Mouse (Mus musculus) forebrain, embryonic 11.5 days (tissue): ENCODE measurements around the gene Col4a3bp. TPM values are rescaled to one million over a fixed set of nuclear protein-coding genes. Genes with fewer than 3 reads are reported as not detected.

Experiments
- ATAC-seq: fragments of 200-750 bp; cut with Nextera tagmentation; replicated peaks from 2 replicates; pipeline ENCODE4 v1.8.0; 2017; ENCODE audit warnings: moderate TSS enrichment; ENCODE audit not compliant: low FRiP score
- DNase-seq: peaks from one replicate; pipeline ENCODE4 v3.0.0-alpha.2; 2017; ENCODE audit warnings: low spot score
- H3K27ac ChIP-seq: fragments of 300-500 bp; sonication (generic); 2 replicates; pipeline ENCODE4 v1.5.1; 2014; ENCODE audit warnings: low read depth, low read length
- H3K27me3 ChIP-seq: fragments of 300-500 bp; sonication (generic); 2 replicates; pipeline ENCODE4 v1.6.1; 2014; ENCODE audit warnings: mild to moderate bottlenecking, low read length, mixed read lengths; ENCODE audit not compliant: control insufficient read depth, insufficient read depth
- H3K36me3 ChIP-seq: fragments of 300-500 bp; sonication (generic); 2 replicates; pipeline ENCODE4 v1.6.1; 2014; ENCODE audit warnings: mild to moderate bottlenecking, low read length, moderate library complexity, mixed read lengths; ENCODE audit not compliant: control insufficient read depth, insufficient read depth
- H3K4me1 ChIP-seq: fragments of 300-500 bp; sonication (generic); replicated peaks from 2 replicates; pipeline ENCODE4 v1.6.1; 2014; ENCODE audit warnings: low read length, mixed read lengths; ENCODE audit not compliant: control insufficient read depth, insufficient read depth
- H3K4me2 ChIP-seq: fragments of 300-500 bp; sonication (generic); 2 replicates; pipeline ENCODE4 v1.6.1; 2014; ENCODE audit warnings: low read depth, mild to moderate bottlenecking, low read length, moderate library complexity, mixed read lengths; ENCODE audit not compliant: severe bottlenecking
- H3K4me3 ChIP-seq: fragments of 300-500 bp; sonication (generic); 2 replicates; pipeline ENCODE4 v1.5.1; 2014; ENCODE audit warnings: low read depth, low read length
- H3K9ac ChIP-seq: fragments of 300-500 bp; sonication (generic); 2 replicates; pipeline ENCODE4 v1.6.1; 2014; ENCODE audit warnings: low read length
- H3K9me3 ChIP-seq: fragments of 300-500 bp; sonication (generic); 2 replicates; pipeline ENCODE4 v1.6.1; 2016; ENCODE audit warnings: low read length, mixed read lengths; ENCODE audit not compliant: control insufficient read depth
- WGBS: fragments of 180-500 bp; shearing (Covaris S2); extraction: QIAGEN DNeasy Blood & Tissue Kit; methylation state at CpG from one replicate; pipeline ENCODE4 v1.1.7; 2014; 5-methylcytosine and 5-hydroxymethylcytosine counted together
- polyA plus RNA-seq: library from polyadenylated mRNA; unstranded; fragments of >200 nt; fragmentation: Nextera tagmentation; extraction: Ambion mirVana; gene quantifications from 2 replicates; pipeline ENCODE4 v1.2.1, GENCODE M21; 2014

Col4a3bp gene
- polyA plus RNA-seq: 6.1 and 8.0 TPM in 2 replicates

- H3K27ac ChIP-seq: peak within 1 kb of the TSS; percentile 78; the same call in 1 of the 2 replicates
- H3K4me2 ChIP-seq: peak within 1 kb of the TSS; percentile 72
- no peaks in the 10 kb centered on the region for H3K27me3 ChIP-seq
- H3K9me3 ChIP-seq: no peaks in the 10 kb centered on the region
- DNase-seq (peak; percentile 98), ATAC-seq (peak; percentile 99)
- H3K4me3 ChIP-seq: peak within 1 kb of the TSS; percentile 76
- no peaks in the 10 kb centered on the region for H3K36me3 ChIP-seq
- no peaks in the 10 kb centered on the region for H3K4me1 ChIP-seq
- H3K9ac ChIP-seq: peak within 1 kb of the TSS; percentile 91
- under 1% methylated on average over 49 of the region's 50 CpGs for WGBS
These were observed at the start of gene Col4a3bp, which contains the start of gene Polk for GRCm38 (mm10) chr13:96542081-96542889. TSS of gene Col4a3bp (plus strand) at chr13:96542618. TSS of gene Polk (minus strand) at chr13:96542579.

- Histone ChIP-seq H3K9ac (no peak overlapping the region), H3K27ac (no peak overlapping the region), H3K27me3 (no peaks in the 10 kb centered on the region), H3K36me3 (no peaks in the 10 kb centered on the region), H3K4me3 (no peak overlapping the region), H3K9me3 (no peaks in the 10 kb centered on the region), H3K4me2 (no peak overlapping the region), H3K4me1 (no peaks in the 10 kb centered on the region)
- 84% methylated on average over 8 of the region's 8 CpGs for WGBS
- ATAC-seq (no peak), DNase-seq (no peak)
These were observed 45.8 kb upstream of the Col4a3bp start for GRCm38 (mm10) chr13:96496630-96497029.

- WGBS: 79% methylated on average over 2 of the region's 2 CpGs
- no peak for ATAC-seq
These were observed 42.5 kb upstream of the Col4a3bp start for GRCm38 (mm10) chr13:96499891-96500290.

GRCm38 (mm10) chr13:96505661-96506060, 36.8 kb upstream of the Col4a3bp start:
- Histone ChIP-seq H3K27ac (no peak overlapping the region), H3K4me3 (no peak overlapping the region), H3K4me2 (no peak overlapping the region), H3K9ac (no peak overlapping the region), H3K9me3 (no peaks in the 10 kb centered on the region), H3K36me3 (no peaks in the 10 kb centered on the region), H3K27me3 (no peaks in the 10 kb centered on the region), H3K4me1 (no peaks in the 10 kb centered on the region)
- DNase-seq (no peak), ATAC-seq (no peak)
- WGBS: 89% methylated on average over 4 of the region's 4 CpGs

More at GRCm38 (mm10) chr13:96499891-96500290, 42.5 kb upstream of the Col4a3bp start:
- Histone ChIP-seq H3K9me3 (no peaks in the 10 kb centered on the region), H3K4me2 (no peak overlapping the region), H3K4me3 (no peak overlapping the region), H3K36me3 (no peaks in the 10 kb centered on the region), H3K4me1 (no peaks in the 10 kb centered on the region), H3K27me3 (no peaks in the 10 kb centered on the region), H3K9ac (no peak overlapping the region), H3K27ac (no peak overlapping the region)
- DNase-seq: no peak

- ATAC-seq (no peak), DNase-seq (no peak)
- H3K27me3 ChIP-seq: no peaks in the 10 kb centered on the region
- H3K27ac ChIP-seq: no peak overlapping the region
- 93% methylated on average over 6 of the region's 6 CpGs for WGBS
- H3K4me2 ChIP-seq: no peak overlapping the region
- no peaks in the 10 kb centered on the region for H3K36me3 ChIP-seq
- H3K4me3 ChIP-seq: no peak overlapping the region
- no peak overlapping the region for H3K9ac ChIP-seq
- H3K9me3 ChIP-seq: no peaks in the 10 kb centered on the region
- H3K4me1 ChIP-seq: no peaks in the 10 kb centered on the region
These were observed 36.1 kb upstream of the Col4a3bp start for GRCm38 (mm10) chr13:96506313-96506712.

GRCm38 (mm10) chr13:96507541-96507940, 34.9 kb upstream of the Col4a3bp start:
- H3K27ac ChIP-seq: no peak overlapping the region
- no peaks in the 10 kb centered on the region for H3K4me1 ChIP-seq
- WGBS: 94% methylated on average over 4 of the region's 4 CpGs
- no peak overlapping the region for H3K4me3 ChIP-seq
- H3K4me2 ChIP-seq: no peak overlapping the region
- H3K36me3 ChIP-seq: no peaks in the 10 kb centered on the region
- DNase-seq (no peak), ATAC-seq (no peak)
- no peak overlapping the region for H3K9ac ChIP-seq
- H3K9me3 ChIP-seq: no peaks in the 10 kb centered on the region
- H3K27me3 ChIP-seq: no peaks in the 10 kb centered on the region

GRCm38 (mm10) chr13:96510635-96511034, 31.8 kb upstream of the Col4a3bp start:
- 92% methylated on average over 13 of the region's 13 CpGs for WGBS
- Histone ChIP-seq H3K9ac (no peak overlapping the region), H3K9me3 (no peaks in the 10 kb centered on the region), H3K4me3 (no peak overlapping the region), H3K27me3 (no peaks in the 10 kb centered on the region), H3K27ac (no peak overlapping the region), H3K4me1 (no peaks in the 10 kb centered on the region), H3K4me2 (no peak overlapping the region), H3K36me3 (no peaks in the 10 kb centered on the region)
- DNase-seq (no peak), ATAC-seq (no peak)

GRCm38 (mm10) chr13:96511262-96511661, 31.2 kb upstream of the Col4a3bp start:
- H3K36me3 ChIP-seq: no peaks in the 10 kb centered on the region
- no peak overlapping the region for H3K4me2 ChIP-seq
- ATAC-seq (no peak), DNase-seq (no peak)
- no peaks in the 10 kb centered on the region for H3K27me3 ChIP-seq
- WGBS: 82% methylated on average over 1 of the region's 1 CpGs
- H3K9me3 ChIP-seq: no peaks in the 10 kb centered on the region
- no peak overlapping the region for H3K9ac ChIP-seq
- H3K4me3 ChIP-seq: no peak overlapping the region
- H3K4me1 ChIP-seq: no peaks in the 10 kb centered on the region
- H3K27ac ChIP-seq: no peak overlapping the region

GRCm38 (mm10) chr13:96511893-96512292, 30.5 kb upstream of the Col4a3bp start:
- Histone ChIP-seq H3K9me3 (no peaks in the 10 kb centered on the region), H3K27ac (no peak overlapping the region), H3K4me1 (no peaks in the 10 kb centered on the region), H3K4me2 (no peak overlapping the region), H3K36me3 (no peaks in the 10 kb centered on the region), H3K27me3 (no peaks in the 10 kb centered on the region), H3K9ac (no peak overlapping the region), H3K4me3 (no peak overlapping the region)
- 78% methylated on average over 5 of the region's 5 CpGs for WGBS
- no peak for ATAC-seq
- no peak for DNase-seq
